Mouse (Mus musculus): ENCODE results near the gene Phlpp1. TPM values are rescaled to one million over a fixed set of nuclear protein-coding genes. Genes with fewer than 3 reads are reported as not detected.

The Phlpp1 gene
- total and polyA plus RNA-seq, 2 experiments from 2014 or later = 3.9 to 15.2 TPM

DNA sequence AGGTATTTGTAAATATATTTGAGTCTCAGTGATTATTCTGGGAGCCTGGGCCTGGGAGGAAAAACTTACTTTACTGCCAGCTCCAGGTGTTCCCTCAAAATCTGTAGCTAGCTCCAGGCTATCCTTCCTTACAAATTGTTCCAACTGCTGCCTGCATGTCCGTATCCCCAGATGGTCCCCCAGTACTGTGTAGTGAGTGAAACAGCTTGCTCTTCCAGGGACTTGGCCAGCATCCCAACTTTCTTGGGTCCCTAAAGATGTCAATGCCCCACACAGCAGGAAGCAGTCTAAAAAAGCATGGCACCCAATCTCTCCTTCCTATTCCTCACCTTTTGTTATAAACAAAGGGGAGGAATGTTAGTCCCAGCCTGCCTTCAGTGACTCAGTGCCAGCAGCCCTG lies 235.3 kb downstream of the Phlpp1 start:
- DNase-seq (ENCODE audit: low spot score) (no peak), ATAC-seq (ENCODE audit: insufficient read depth, low read depth) (no peak)
- H3K9ac ChIP-seq (replicated peaks; ENCODE audit: low read depth, low read length) = no peak overlapping the region
- 48% methylated on average over 1 of the region's 1 CpGs for WGBS
- H3K9me3 ChIP-seq (replicated peaks; ENCODE audit: control insufficient read depth, low read length) = no peaks in the 10 kb centered on the region
- no peak overlapping the region for H3K4me2 ChIP-seq (ENCODE audit: low read depth, low read length)
- TF ChIP-seq EP300 (IDR thresholded peaks at IDR 0.05; ENCODE audit: low read depth) (no peak), CTCF (IDR thresholded peaks at IDR 0.05; ENCODE audit: low read depth) (no peak)
- H3K4me1 ChIP-seq (ENCODE audit: control insufficient read depth, insufficient read depth) = no peaks in the 10 kb centered on the region
- H3K27me3 ChIP-seq (ENCODE audit: control insufficient read depth, insufficient read depth, low read length) = no peaks in the 10 kb centered on the region
- no peak overlapping the region for H3K4me3 ChIP-seq (ENCODE audit: low read depth, low read length)
- H3K27ac ChIP-seq (ENCODE audit: low read depth) = no peak overlapping the region
- H3K36me3 ChIP-seq (replicated peaks; ENCODE audit: control insufficient read depth, insufficient read depth, low read length) = no peaks in the 10 kb centered on the region

DNA sequence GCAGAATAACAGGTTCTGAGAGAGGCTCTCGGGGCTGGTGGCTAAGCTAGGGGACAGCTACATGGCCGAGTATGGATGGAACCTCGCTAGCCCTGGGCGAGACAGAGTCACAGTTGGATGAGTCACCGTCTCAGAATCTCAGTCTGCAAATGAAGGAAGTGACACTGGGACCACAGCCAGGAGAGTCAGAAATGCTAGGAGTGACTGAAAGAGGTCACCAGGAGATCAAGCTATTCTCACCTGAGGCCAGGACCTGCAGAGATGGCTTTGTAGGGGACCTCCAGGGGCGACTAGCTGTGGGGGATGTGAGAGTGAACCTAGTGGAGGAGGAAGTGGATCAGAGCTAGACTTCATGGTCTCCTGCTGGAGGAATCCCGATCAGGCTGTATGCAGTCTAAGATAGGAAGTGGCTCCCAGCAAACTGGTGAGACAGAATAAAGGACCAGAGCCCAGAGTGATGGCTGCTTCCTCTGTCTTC lies 236.4 kb downstream of the Phlpp1 start:
- Histone ChIP-seq H3K27me3 (ENCODE audit: control insufficient read depth, insufficient read depth, low read length) (no peaks in the 10 kb centered on the region), H3K4me1 (ENCODE audit: control insufficient read depth, insufficient read depth) (no peaks in the 10 kb centered on the region), H3K9ac (replicated peaks; ENCODE audit: low read depth, low read length) (no peak overlapping the region), H3K36me3 (replicated peaks; ENCODE audit: control insufficient read depth, insufficient read depth, low read length) (no peaks in the 10 kb centered on the region), H3K9me3 (replicated peaks; ENCODE audit: control insufficient read depth, low read length) (no peaks in the 10 kb centered on the region), H3K4me2 (ENCODE audit: low read depth, low read length) (no peak overlapping the region), H3K27ac (ENCODE audit: low read depth) (no peak overlapping the region), H3K4me3 (ENCODE audit: low read depth, low read length) (no peak overlapping the region)
- ATAC-seq (ENCODE audit: insufficient read depth, low read depth) = 0 out of 2 replicates have a peak, but pooled peaks have one; percentile 36
- 15% methylated on average over 7 of the region's 7 CpGs for WGBS
- TF ChIP-seq EP300 (IDR thresholded peaks at IDR 0.05; ENCODE audit: low read depth) (no peak), CTCF (IDR thresholded peaks at IDR 0.05; ENCODE audit: low read depth) (no peak)
- no peak for DNase-seq (ENCODE audit: low spot score)

DNA sequence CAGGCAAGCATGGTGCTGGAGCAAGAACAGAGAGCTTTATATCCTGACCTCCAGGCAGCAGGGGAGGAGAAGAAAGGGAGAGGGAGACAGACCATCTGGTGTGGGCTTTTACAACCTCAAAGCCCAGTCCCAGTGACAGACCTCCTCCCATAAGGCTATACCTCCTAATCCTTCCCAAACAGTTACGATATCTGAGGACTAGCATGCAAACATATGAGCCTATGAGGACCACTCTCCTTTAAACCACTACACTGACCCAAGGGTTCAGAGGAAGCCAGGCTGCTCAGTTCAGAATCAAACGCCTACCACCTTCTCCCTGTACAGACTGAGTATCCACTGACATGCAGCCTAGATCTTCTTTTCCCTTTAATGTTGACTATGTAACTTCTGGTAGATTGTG lies 239.3 kb downstream of the Phlpp1 start:
- 76% methylated on average over 2 of the region's 2 CpGs for whole genome bisulfite sequencing
- Histone ChIP-seq H3K4me2 (ENCODE audit: low read depth, low read length) (no peak overlapping the region), H3K27ac (ENCODE audit: low read depth) (no peak overlapping the region), H3K4me1 (ENCODE audit: control insufficient read depth, insufficient read depth) (no peaks in the 10 kb centered on the region), H3K27me3 (ENCODE audit: control insufficient read depth, insufficient read depth, low read length) (no peaks in the 10 kb centered on the region), H3K9ac (replicated peaks; ENCODE audit: low read depth, low read length) (no peak overlapping the region), H3K9me3 (replicated peaks; ENCODE audit: control insufficient read depth, low read length) (no peaks in the 10 kb centered on the region), H3K36me3 (replicated peaks; ENCODE audit: control insufficient read depth, insufficient read depth, low read length) (no peaks in the 10 kb centered on the region), H3K4me3 (ENCODE audit: low read depth, low read length) (no peak overlapping the region)
- ATAC-seq (ENCODE audit: insufficient read depth, low read depth) (no peak), DNase-seq (ENCODE audit: low spot score) (no peak)
- TF ChIP-seq EP300 (IDR thresholded peaks at IDR 0.05; ENCODE audit: low read depth) = no peak
- TF ChIP-seq CTCF (IDR thresholded peaks at IDR 0.05; ENCODE audit: low read depth) = no peak

DNA sequence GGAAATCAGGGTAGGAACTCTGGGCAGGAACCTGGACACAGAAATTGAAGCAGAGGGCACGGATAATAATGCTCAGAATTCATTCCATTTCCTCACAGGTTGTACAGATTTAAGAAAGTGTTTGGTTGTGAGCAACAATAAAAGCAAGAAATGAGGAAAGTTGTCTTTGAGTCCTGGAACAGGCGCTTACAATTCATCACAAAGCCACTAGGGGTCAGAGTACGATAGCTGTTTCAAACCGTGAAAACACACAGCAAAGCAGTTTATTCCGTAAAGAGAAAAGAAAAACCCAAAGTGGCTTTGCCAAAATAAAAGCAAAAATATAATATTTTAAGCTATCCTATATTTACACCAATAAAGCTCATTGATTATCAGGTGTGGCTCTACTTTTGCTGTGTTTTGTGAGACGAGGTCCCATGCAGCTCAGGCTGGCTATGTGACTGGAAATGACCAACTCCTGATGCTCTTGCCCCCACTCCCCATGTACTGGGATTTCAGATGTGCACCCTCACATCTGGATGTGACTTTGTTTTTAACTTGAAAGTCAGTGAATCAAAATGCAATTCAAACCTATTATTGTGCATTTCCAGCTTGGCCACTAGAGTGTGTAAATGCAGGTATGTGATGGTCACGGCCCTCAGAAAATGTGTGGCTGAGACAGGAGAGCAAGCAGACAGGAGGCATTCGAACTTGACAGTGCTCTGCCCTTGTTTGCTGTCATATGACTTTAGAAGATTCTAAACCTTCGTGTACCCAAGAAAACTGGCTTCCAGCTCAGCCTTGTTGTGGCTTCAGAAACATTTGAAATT lies 253.8 kb downstream of the Phlpp1 start:
- Histone ChIP-seq H3K36me3 (replicated peaks; ENCODE audit: control insufficient read depth, insufficient read depth, low read length) (no peaks in the 10 kb centered on the region), H3K4me1 (ENCODE audit: control insufficient read depth, insufficient read depth) (no peaks in the 10 kb centered on the region), H3K27ac (ENCODE audit: low read depth) (no peak overlapping the region), H3K9ac (replicated peaks; ENCODE audit: low read depth, low read length) (no peak overlapping the region), H3K4me2 (ENCODE audit: low read depth, low read length) (peak overlapping the region; percentile 28; the same call in 1 of the 2 replicates), H3K4me3 (ENCODE audit: low read depth, low read length) (no peak overlapping the region), H3K27me3 (ENCODE audit: control insufficient read depth, insufficient read depth, low read length) (no peaks in the 10 kb centered on the region), H3K9me3 (replicated peaks; ENCODE audit: control insufficient read depth, low read length) (no peaks in the 10 kb centered on the region)
- 28% methylated on average over 9 of the region's 9 CpGs for WGBS
- DNase-seq (ENCODE audit: low spot score) (peak; percentile 46), ATAC-seq (ENCODE audit: insufficient read depth, low read depth) (no peak)
- TF ChIP-seq EP300 (IDR thresholded peaks at IDR 0.05; ENCODE audit: low read depth) (no peak), CTCF (IDR thresholded peaks at IDR 0.05; ENCODE audit: low read depth) (peak; percentile 65)

DNA sequence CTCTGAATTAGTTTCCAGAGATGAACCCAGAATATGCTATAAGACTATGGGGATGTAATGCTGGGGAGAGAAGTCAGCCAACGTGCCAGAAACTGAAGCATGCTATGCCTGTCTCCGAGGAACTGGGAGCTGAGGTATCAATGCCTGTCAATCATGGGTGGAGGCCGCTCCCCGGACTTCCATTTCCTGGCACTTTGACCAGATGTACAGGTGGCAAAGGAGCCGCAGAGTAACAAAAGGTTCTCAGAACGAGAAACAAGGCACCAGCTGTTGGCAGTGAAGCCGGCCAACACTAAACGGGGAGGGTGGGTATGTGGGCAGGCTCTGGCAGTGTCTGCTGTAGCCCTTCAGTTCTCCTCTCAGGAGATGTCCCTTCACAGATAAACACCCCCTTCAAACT lies 256.6 kb downstream of the Phlpp1 start:
- TF ChIP-seq EP300 (IDR thresholded peaks at IDR 0.05; ENCODE audit: low read depth) = no peak
- no peak for TF ChIP-seq CTCF (IDR thresholded peaks at IDR 0.05; ENCODE audit: low read depth)
- Histone ChIP-seq H3K4me2 (ENCODE audit: low read depth, low read length) (no peak overlapping the region), H3K4me3 (ENCODE audit: low read depth, low read length) (no peak overlapping the region), H3K27ac (ENCODE audit: low read depth) (no peak overlapping the region), H3K9me3 (replicated peaks; ENCODE audit: control insufficient read depth, low read length) (no peaks in the 10 kb centered on the region), H3K4me1 (ENCODE audit: control insufficient read depth, insufficient read depth) (no peaks in the 10 kb centered on the region), H3K27me3 (ENCODE audit: control insufficient read depth, insufficient read depth, low read length) (no peaks in the 10 kb centered on the region), H3K36me3 (replicated peaks; ENCODE audit: control insufficient read depth, insufficient read depth, low read length) (no peaks in the 10 kb centered on the region), H3K9ac (replicated peaks; ENCODE audit: low read depth, low read length) (no peak overlapping the region)
- WGBS = 42% methylated on average over 8 of the region's 8 CpGs
- DNase-seq (ENCODE audit: low spot score) (no peak), ATAC-seq (ENCODE audit: insufficient read depth, low read depth) (no peak)
